Mouse (Mus musculus): Measurements from ENCODE around the gene Gm20388. TPM values are rescaled to one million over a fixed set of nuclear protein-coding genes. Genes with fewer than 3 reads are reported as not detected.

Gm20388 gene
- polyA plus RNA-seq, 1 experiment from 2014 or later, result 1.4 TPM

- Histone ChIP-seq H3K36me3 (ENCODE audit: control insufficient read depth, insufficient read depth) (no peaks in the 10 kb centered on the region), H3K9ac (ENCODE audit: low read depth, low read length) (no peak overlapping the region), H3K4me2 (ENCODE audit: low read depth, low read length) (no peak overlapping the region), H3K9me3 (replicated peaks; ENCODE audit: control insufficient read depth, low read length) (no peaks in the 10 kb centered on the region), H3K27me3 (ENCODE audit: control insufficient read depth, insufficient read depth, low read depth, low read length) (no peaks in the 10 kb centered on the region), H3K27ac (ENCODE audit: low read length) (no peak overlapping the region), H3K4me3 (ENCODE audit: low read depth, low read length) (no peak overlapping the region), H3K4me1 (ENCODE audit: control insufficient read depth, low read depth, low read length) (peaks cover 37% of the 10 kb centered on the region)
- WGBS (ENCODE audit: insufficient replicate concordance), result 55% methylated on average over 3 of the region's 3 CpGs
- no peak for ATAC-seq (ENCODE audit: low read depth)
These were observed 3025.3 kb downstream of the Gm20388 start for GRCm38 (mm10) chr8:122935912-122936311.

GRCm38 (mm10) chr8:122937545-122938053 lies 3027.0 kb downstream of the Gm20388 start:
- H3K9me3 ChIP-seq (replicated peaks; ENCODE audit: control insufficient read depth, low read length), result no peaks in the 10 kb centered on the region
- H3K27me3 ChIP-seq (ENCODE audit: control insufficient read depth, insufficient read depth, low read depth, low read length), result no peaks in the 10 kb centered on the region
- H3K4me1 ChIP-seq (ENCODE audit: control insufficient read depth, low read depth, low read length), result peaks cover 28% of the 10 kb centered on the region
- no peak overlapping the region for H3K4me3 ChIP-seq (ENCODE audit: low read depth, low read length)
- no peak overlapping the region for H3K9ac ChIP-seq (ENCODE audit: low read depth, low read length)
- peak; percentile 49 for ATAC-seq (ENCODE audit: low read depth)
- 52% methylated on average over 2 of the region's 2 CpGs for WGBS (ENCODE audit: insufficient replicate concordance)
- no peak overlapping the region for H3K27ac ChIP-seq (ENCODE audit: low read length)
- no peak overlapping the region for H3K4me2 ChIP-seq (ENCODE audit: low read depth, low read length)
- H3K36me3 ChIP-seq (ENCODE audit: control insufficient read depth, insufficient read depth), result no peaks in the 10 kb centered on the region

DNA sequence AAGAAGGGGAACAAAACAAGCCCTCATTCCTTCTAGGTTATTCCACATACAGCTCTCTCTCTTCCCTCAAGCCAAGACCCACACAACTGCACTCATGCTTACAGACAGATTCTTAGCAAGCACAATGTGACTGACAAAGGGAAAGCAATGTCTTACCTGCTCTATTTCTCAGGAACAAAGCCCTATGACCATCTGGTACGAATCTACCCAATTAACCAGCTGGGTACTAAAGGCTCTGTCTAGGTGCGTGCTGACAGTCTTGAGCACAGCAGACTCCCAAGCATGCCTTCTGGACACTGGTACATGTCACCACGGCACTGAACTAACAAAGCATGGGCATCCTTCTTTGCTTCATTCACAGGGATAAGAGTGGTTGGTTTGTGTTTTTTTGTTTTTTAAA lies 3027.5 kb downstream of the Gm20388 start:
- Histone ChIP-seq H3K9ac (ENCODE audit: low read depth, low read length) (no peak overlapping the region), H3K27ac (ENCODE audit: low read length) (no peak overlapping the region), H3K4me2 (ENCODE audit: low read depth, low read length) (no peak overlapping the region), H3K4me1 (ENCODE audit: control insufficient read depth, low read depth, low read length) (peaks cover 25% of the 10 kb centered on the region), H3K4me3 (ENCODE audit: low read depth, low read length) (no peak overlapping the region), H3K27me3 (ENCODE audit: control insufficient read depth, insufficient read depth, low read depth, low read length) (no peaks in the 10 kb centered on the region), H3K9me3 (replicated peaks; ENCODE audit: control insufficient read depth, low read length) (no peaks in the 10 kb centered on the region), H3K36me3 (ENCODE audit: control insufficient read depth, insufficient read depth) (no peaks in the 10 kb centered on the region)
- ATAC-seq (ENCODE audit: low read depth), result no peak
- 74% methylated on average over 3 of the region's 3 CpGs for WGBS (ENCODE audit: insufficient replicate concordance)

GRCm38 (mm10) chr8:122938591-122938990 lies 3027.9 kb downstream of the Gm20388 start:
- 17% methylated on average over 4 of the region's 4 CpGs for WGBS (ENCODE audit: insufficient replicate concordance)

GRCm38 (mm10) chr8:122942803-122943713 lies 3032.4 kb downstream of the Gm20388 start:
- no peak for ATAC-seq (ENCODE audit: low read depth)

More at GRCm38 (mm10) chr8:122938591-122938990, 3027.9 kb downstream of the Gm20388 start:
- Histone ChIP-seq H3K27ac (ENCODE audit: low read length) (no peak overlapping the region), H3K36me3 (ENCODE audit: control insufficient read depth, insufficient read depth) (no peaks in the 10 kb centered on the region), H3K27me3 (ENCODE audit: control insufficient read depth, insufficient read depth, low read depth, low read length) (no peaks in the 10 kb centered on the region), H3K4me2 (ENCODE audit: low read depth, low read length) (no peak overlapping the region), H3K9me3 (replicated peaks; ENCODE audit: control insufficient read depth, low read length) (no peaks in the 10 kb centered on the region), H3K9ac (ENCODE audit: low read depth, low read length) (no peak overlapping the region), H3K4me3 (ENCODE audit: low read depth, low read length) (no peak overlapping the region), H3K4me1 (ENCODE audit: control insufficient read depth, low read depth, low read length) (peaks cover 25% of the 10 kb centered on the region)
- 0 out of 2 replicates have a peak, but pooled peaks have one; percentile 38 for ATAC-seq (ENCODE audit: low read depth)

GRCm38 (mm10) chr8:122945775-122946174 lies 3035.1 kb downstream of the Gm20388 start:
- 76% methylated on average over 2 of the region's 2 CpGs for WGBS (ENCODE audit: insufficient replicate concordance)

More at GRCm38 (mm10) chr8:122942803-122943713, 3032.4 kb downstream of the Gm20388 start:
- Histone ChIP-seq H3K4me3 (ENCODE audit: low read depth, low read length) (no peak overlapping the region), H3K27ac (ENCODE audit: low read length) (no peak overlapping the region), H3K27me3 (ENCODE audit: control insufficient read depth, insufficient read depth, low read depth, low read length) (no peaks in the 10 kb centered on the region), H3K4me2 (ENCODE audit: low read depth, low read length) (no peak overlapping the region), H3K4me1 (ENCODE audit: control insufficient read depth, low read depth, low read length) (peaks cover 16% of the 10 kb centered on the region), H3K36me3 (ENCODE audit: control insufficient read depth, insufficient read depth) (no peaks in the 10 kb centered on the region), H3K9ac (ENCODE audit: low read depth, low read length) (no peak overlapping the region), H3K9me3 (replicated peaks; ENCODE audit: control insufficient read depth, low read length) (no peaks in the 10 kb centered on the region)
- WGBS (ENCODE audit: insufficient replicate concordance), result 76% methylated on average over 9 of the region's 9 CpGs

GRCm38 (mm10) chr8:122949701-122950100 lies 3039.1 kb downstream of the Gm20388 start:
- H3K27ac ChIP-seq (ENCODE audit: low read length), result no peak overlapping the region
- H3K9ac ChIP-seq (ENCODE audit: low read depth, low read length), result no peak overlapping the region
- peaks cover 10% of the 10 kb centered on the region for H3K4me1 ChIP-seq (ENCODE audit: control insufficient read depth, low read depth, low read length)
- no peaks in the 10 kb centered on the region for H3K36me3 ChIP-seq (ENCODE audit: control insufficient read depth, insufficient read depth)
- ATAC-seq (ENCODE audit: low read depth), result no peak
- H3K9me3 ChIP-seq (replicated peaks; ENCODE audit: control insufficient read depth, low read length), result no peaks in the 10 kb centered on the region
- no peak overlapping the region for H3K4me2 ChIP-seq (ENCODE audit: low read depth, low read length)
- WGBS (ENCODE audit: insufficient replicate concordance), result 74% methylated on average over 5 of the region's 5 CpGs
- no peaks in the 10 kb centered on the region for H3K27me3 ChIP-seq (ENCODE audit: control insufficient read depth, insufficient read depth, low read depth, low read length)
- H3K4me3 ChIP-seq (ENCODE audit: low read depth, low read length), result no peak overlapping the region

More at GRCm38 (mm10) chr8:122945775-122946174, 3035.1 kb downstream of the Gm20388 start:
- Histone ChIP-seq H3K4me3 (ENCODE audit: low read depth, low read length) (no peak overlapping the region), H3K27ac (ENCODE audit: low read length) (no peak overlapping the region), H3K27me3 (ENCODE audit: control insufficient read depth, insufficient read depth, low read depth, low read length) (no peaks in the 10 kb centered on the region), H3K4me1 (ENCODE audit: control insufficient read depth, low read depth, low read length) (peaks cover 9% of the 10 kb centered on the region), H3K4me2 (ENCODE audit: low read depth, low read length) (no peak overlapping the region), H3K9ac (ENCODE audit: low read depth, low read length) (no peak overlapping the region), H3K9me3 (replicated peaks; ENCODE audit: control insufficient read depth, low read length) (no peaks in the 10 kb centered on the region), H3K36me3 (ENCODE audit: control insufficient read depth, insufficient read depth) (no peaks in the 10 kb centered on the region)
- ATAC-seq (ENCODE audit: low read depth), result no peak

DNA sequence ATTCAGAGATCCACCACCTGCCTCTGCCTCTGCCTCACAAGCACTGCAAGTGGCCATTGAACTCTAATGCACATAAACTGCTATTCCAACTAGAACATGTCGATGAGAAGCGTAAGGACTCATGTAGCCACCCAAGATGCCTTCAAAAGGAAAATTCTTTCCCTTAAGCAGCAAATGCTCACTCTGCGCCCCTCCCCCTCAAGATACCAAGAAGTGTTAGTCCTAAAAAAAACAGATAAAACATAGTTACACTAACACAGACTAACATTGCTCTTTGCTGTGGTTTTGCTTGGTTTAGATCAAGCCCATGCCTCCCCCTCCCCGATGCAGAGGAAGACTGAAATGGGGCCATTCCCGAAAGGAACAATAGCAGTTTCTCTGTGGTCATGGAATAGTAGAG lies 3040.8 kb downstream of the Gm20388 start:
- Histone ChIP-seq H3K4me3 (ENCODE audit: low read depth, low read length) (no peak overlapping the region), H3K4me1 (ENCODE audit: control insufficient read depth, low read depth, low read length) (peaks cover 22% of the 10 kb centered on the region), H3K4me2 (ENCODE audit: low read depth, low read length) (no peak overlapping the region), H3K27me3 (ENCODE audit: control insufficient read depth, insufficient read depth, low read depth, low read length) (no peaks in the 10 kb centered on the region), H3K9me3 (replicated peaks; ENCODE audit: control insufficient read depth, low read length) (no peaks in the 10 kb centered on the region), H3K36me3 (ENCODE audit: control insufficient read depth, insufficient read depth) (no peaks in the 10 kb centered on the region), H3K27ac (ENCODE audit: low read length) (no peak overlapping the region), H3K9ac (ENCODE audit: low read depth, low read length) (no peak overlapping the region)
- ATAC-seq (ENCODE audit: low read depth), result no peak
- WGBS (ENCODE audit: insufficient replicate concordance), result 72% methylated on average over 5 of the region's 5 CpGs

- Histone ChIP-seq H3K4me3 (ENCODE audit: low read depth, low read length) (no peak overlapping the region), H3K4me2 (ENCODE audit: low read depth, low read length) (no peak overlapping the region), H3K27me3 (ENCODE audit: control insufficient read depth, insufficient read depth, low read depth, low read length) (no peaks in the 10 kb centered on the region), H3K27ac (ENCODE audit: low read length) (no peak overlapping the region), H3K9me3 (replicated peaks; ENCODE audit: control insufficient read depth, low read length) (no peaks in the 10 kb centered on the region), H3K36me3 (ENCODE audit: control insufficient read depth, insufficient read depth) (no peaks in the 10 kb centered on the region), H3K4me1 (ENCODE audit: control insufficient read depth, low read depth, low read length) (peaks cover 31% of the 10 kb centered on the region), H3K9ac (ENCODE audit: low read depth, low read length) (no peak overlapping the region)
- ATAC-seq (ENCODE audit: low read depth), result no peak
- 36% methylated on average over 6 of the region's 6 CpGs for WGBS (ENCODE audit: insufficient replicate concordance)
These were observed 3042.4 kb downstream of the Gm20388 start for GRCm38 (mm10) chr8:122953028-122953427.

All from liver, embryonic 16.5 days (tissue).